Mouse (Mus musculus) heart, adult 8-10 months (tissue): ENCODE results near the gene Padi4. TPM values are rescaled to one million over a fixed set of nuclear protein-coding genes. Genes with fewer than 3 reads are reported as not detected.

Experiments
- DNase-seq: peaks from one replicate; pipeline ENCODE4 v3.0.0; 2022; ENCODE audit warnings: low spot score
- total RNA-seq, 4 experiments: library from RNA; stranded (reverse); gene quantifications; 2 replicates each; pipeline ENCODE4 v1.2.4; 2022

Padi4 gene
- total RNA-seq, 4 experiments from 2014 or later: 0.24 to 5.3 (median 0.27) TPM

DNA sequence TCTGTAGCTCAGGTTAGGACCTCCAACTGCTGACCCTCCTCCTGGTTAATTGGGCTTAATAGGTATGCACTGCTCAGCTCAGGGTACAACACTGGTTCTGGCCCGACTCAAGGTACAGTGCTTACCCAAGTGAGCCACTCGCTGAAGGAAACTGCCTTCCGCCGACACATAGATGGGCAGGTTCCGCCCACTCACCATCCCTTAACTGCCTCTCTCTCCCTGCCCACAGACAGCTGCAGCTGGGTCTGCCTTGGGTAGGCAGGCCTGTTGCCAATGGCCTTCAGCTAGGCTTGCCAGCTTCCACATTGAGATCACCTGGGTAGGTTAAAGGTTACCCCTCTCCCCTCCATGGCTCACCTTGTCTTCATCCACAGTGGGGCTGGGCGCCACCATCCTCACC lies 32.6 kb downstream of the Padi4 start:
- DNase-seq: no peak

- no peak for DNase-seq
Measured at GRCm38 (mm10) chr4:140740655-140741054, 33.4 kb downstream of the Padi4 start.

- DNase-seq: no peak
Measured at GRCm38 (mm10) chr4:140732871-140733270, 41.2 kb downstream of the Padi4 start.

DNA sequence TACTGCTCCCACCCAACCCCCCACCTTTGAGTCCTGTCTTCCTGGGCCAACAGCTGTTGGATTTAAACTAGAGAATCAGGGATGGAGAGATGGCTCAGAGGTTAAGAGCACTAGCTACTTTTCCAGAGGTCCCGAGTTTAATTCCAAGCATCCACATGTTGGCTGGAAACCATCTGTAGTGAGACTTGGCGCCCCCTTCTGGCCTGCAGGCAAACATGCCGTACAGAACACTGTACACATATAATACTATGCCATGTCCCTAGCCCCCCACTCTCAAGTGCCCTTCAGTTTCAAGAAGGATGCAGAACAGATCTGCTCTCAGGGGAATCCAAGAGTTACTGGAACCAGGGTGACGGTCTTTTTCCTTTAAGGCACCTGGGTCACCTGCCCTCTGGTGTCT lies 42.4 kb downstream of the Padi4 start:
- DNase-seq: no peak

DNA sequence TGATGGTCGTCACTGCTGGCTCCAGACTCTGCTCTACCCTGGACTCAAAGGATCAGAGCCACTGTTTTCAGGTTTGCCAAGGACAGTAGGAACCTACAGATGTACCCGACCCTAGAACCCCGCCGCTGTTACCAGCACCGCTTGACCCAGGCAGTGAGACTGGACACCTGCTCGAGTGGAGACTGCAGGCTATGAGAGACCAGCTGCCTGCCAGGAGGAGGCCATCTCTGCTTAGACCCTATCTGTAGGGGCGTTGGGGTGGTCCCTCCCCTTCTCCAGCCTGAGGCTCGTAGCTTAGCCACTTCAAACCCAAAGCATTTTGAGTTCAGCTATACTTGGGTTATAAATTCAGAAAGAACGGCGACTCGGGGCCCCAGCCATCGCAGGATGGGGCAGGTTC lies 47.1 kb downstream of the Padi4 start:
- no peak for DNase-seq

GRCm38 (mm10) chr4:140724739-140725138 lies 49.3 kb downstream of the Padi4 start:
- DNase-seq: no peak

DNA sequence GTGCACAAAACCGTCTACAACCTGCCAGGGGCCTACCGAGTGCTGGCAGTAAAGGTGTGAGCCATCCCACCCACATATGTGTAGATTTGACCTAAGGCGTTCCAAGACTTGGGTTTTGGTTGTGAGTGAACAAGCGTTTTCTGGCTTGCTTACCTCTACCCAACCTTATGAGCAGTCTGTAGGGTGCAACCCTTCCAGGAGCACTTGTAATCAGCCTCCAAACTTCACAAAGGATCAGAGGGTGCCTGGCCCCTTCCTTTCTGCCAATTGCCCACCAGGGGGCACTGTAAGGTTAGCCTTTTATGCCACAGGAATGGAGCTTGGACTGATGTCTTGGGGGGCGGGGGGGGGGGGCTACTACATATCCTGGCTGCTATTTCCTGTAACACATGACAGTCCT lies 50.2 kb downstream of the Padi4 start:
- no peak for DNase-seq

DNA sequence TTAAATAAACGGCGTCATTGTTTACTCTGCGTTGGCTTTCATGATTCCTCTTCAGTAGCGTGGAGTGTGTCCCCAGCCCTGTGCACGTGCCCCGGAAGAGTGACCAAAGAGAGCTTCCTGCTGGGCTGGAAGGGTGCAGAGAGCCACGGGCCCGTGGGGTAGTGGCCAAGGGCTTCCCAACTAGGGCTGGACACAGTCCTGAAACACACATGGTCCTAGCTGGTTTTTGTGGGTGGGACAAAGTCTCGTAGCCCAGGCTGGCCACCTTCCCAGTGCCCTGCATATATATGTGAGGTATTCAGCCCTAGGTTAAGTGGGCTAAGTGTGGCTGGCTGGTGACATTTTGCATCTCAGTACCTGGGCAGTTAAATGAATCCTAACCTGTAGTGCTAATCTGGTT lies 50.8 kb downstream of the Padi4 start:
- no peak for DNase-seq

- no peak for DNase-seq
Measured at GRCm38 (mm10) chr4:140722710-140723109, 51.3 kb downstream of the Padi4 start.

DNA sequence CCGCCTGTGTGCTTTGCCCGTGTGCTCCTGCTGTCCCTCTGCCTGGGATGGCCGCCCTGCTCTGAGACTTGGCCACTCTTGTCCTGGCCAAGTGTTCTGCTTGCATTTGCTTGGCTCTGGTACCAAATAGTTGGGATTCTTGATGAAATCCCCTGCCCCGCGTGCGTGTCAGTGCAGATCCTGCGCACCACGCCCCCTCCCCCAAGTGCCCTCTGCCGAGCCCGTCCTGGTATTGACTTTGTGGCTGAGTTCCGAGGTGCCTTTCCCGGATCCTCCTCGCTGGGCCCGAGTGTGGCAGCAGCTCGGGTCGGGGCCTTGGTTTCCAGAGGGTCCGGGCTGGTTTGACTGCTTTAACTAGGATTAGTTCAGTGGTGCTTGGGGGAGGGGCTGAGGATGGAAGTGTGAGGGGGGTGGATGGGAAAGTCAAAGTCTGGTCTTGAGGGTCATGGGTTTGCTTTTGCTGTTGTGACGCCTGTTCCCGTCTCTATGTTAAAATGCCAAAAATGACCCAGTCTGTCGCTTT lies 52.0 kb downstream of the Padi4 start:
- no peak for DNase-seq

- DNase-seq: no peak
Measured at GRCm38 (mm10) chr4:140720091-140720490, 53.9 kb downstream of the Padi4 start.

- DNase-seq: no peak
Measured at GRCm38 (mm10) chr4:140718436-140718835, 55.6 kb downstream of the Padi4 start.

DNA sequence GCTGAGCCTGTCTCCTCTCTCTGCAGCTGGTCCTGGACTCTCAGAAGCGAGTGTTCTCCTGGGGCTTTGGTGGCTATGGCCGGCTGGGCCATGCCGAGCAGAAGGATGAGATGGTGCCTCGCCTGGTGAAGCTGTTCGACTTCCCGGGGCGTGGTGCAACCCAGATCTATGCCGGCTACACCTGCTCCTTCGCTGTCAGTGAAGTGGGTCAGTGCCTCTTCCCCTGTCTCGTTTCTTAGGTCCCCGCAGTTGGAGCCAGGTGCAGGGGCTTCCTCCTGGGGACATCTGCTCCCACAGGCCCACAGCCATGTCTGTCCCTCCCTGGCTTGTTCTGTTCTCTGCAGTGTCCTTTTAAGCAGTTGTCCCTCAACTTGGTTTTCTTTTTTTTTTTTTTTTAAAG lies 57.0 kb downstream of the Padi4 start:
- no peak for DNase-seq

- DNase-seq: no peak
Measured at GRCm38 (mm10) chr4:140714586-140714985, 59.5 kb downstream of the Padi4 start.

DNA sequence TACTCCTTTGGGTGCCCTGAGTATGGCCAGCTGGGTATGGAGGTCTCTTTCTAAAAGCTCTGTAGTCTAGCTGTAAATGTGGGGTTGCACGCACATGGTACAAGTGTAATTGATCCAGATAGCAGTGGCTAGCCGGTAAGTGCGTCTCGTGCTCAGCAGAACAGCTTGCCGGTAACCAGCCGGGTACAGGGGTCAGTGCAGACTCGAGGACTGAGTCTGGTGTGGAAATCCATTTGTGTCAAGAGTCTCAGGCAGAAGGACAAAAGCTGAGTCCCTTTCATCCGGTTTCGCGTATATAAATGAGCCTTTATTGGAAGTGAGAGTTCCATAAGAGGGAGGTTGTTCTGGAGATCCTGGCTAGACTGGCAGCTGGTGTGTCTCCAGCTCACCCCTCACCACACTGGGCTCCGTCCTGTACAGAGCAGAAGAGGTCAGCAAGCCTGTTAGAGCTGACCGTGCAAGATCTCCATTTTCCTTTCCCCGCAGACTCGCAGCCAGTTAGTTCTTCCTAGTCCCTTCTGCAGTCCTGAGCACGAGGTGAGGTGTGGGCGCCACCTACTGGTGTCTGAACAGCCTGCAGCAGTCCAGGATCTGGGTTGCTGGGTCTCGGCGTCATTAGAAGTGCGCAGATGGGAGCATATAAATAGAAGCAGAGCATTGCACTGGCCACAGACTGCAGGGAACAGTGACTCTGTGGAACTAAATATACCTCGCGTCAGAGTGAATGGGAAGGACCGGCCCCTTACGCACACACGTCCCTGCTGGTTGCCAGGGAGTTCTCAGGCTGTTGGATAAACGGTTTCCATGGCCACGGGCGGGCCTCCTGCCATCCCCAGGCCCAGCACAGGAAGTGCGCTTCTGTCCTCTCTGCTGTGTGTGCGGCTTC lies 60.3 kb downstream of the Padi4 start:
- DNase-seq: peak; percentile 95

DNA sequence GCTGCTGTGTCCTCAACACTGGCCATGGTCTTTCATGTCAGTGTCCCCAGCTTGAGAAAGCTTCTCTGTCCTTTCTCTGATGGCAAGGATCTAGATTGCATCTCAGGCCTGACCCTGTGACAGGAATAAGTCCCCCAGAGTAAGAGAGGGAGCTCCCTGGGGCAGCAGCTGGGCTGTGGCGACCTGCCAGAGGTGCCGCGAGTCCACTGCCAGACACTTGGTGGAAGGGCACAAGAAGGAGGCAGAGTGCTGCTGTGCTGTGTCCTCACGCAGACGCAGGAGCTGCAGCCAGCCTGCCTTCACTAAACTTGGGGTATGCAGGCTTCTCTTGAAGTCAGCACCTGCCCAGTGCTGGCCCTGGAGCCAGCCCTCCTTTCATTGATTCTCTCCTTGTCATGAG lies 62.7 kb downstream of the Padi4 start:
- no peak for DNase-seq

DNA sequence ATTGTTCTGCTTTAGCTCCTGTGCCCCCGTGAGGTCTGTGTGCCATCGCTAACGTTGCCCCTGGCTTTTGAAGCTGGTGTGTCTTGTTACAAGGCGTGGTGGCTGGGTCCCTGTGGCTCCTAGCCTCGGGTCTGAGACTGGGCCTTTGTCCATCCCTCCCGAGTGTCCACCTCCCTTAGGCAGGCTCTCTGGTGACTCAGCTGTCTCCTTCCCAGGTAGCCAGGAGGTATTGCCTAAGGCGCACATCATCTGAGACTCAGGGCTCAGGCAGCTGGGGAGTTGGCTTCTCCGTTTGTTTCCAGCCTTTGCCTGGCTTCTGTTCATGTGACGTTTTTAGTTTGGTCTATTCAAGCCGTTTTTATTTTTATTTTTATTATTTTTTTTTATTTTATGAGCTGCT lies 63.3 kb downstream of the Padi4 start:
- DNase-seq: no peak

DNA sequence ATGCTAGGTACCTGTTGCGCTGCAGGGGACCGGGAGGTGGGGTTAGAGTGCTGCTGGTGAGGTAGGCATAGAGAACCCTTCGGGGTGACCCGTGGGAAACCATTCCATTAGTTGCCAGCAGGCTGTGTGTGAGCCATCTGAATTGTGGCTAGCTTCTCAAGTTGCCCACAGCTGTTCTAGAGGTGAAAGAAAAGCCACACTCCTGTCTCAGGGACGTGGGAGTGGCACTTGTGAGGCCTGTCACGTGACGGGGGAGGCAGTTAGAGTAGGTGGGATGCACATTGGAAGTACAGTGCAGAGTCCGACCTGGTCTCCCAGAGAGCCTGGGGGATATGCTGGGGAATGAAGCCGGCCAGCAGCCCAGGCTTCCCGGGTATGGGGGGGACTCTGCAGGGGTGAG lies 64.4 kb downstream of the Padi4 start:
- DNase-seq: no peak

DNA sequence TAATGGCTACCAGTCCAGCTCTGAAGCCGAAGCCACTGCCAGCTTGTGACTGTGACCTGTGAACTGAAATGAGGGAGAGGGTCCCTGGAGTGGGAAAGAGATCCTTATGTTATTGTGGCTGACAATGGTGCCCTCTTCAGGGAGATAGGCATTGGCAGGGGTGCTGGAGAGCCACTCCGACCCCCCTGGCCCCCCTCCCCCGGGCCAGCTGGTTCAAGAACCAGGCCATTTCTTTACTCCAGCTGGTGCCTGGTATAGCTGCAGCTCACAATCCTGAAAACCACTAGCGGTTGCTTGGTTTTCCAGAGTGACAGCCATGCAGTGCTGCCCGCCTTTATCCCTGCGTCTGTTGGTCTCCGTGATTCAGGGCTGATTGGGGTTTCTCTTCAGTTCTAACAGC lies 64.9 kb downstream of the Padi4 start:
- no peak for DNase-seq

GRCm38 (mm10) chr4:140708297-140708927 lies 65.6 kb downstream of the Padi4 start:
- no peak for DNase-seq

- DNase-seq: no peak
Measured at GRCm38 (mm10) chr4:140707615-140708014, 66.4 kb downstream of the Padi4 start.

- no peak for DNase-seq
Measured at GRCm38 (mm10) chr4:140704166-140704565, 69.9 kb downstream of the Padi4 start.

DNA sequence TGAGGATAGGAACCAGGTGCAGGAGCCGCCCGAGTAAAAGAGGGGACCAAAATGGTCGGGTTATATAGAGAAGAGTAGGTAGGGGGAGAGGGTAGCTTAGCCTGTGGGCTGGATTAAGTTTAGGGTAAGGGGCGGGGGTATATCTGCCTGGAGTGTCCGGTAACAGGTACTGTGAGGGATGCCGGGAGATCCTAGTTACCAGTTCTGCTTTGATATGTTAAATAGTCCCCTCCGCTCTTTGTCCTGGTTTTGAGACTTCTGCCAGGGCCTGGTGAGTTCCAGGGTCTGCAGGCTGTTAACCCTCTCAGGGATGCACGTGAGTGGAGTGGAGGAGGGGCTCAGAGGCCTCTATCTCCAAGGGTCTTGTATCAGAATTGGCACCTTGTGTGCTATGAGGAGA lies 70.4 kb downstream of the Padi4 start:
- no peak for DNase-seq
